In genomic region chr11:105259733-105260132, GRCm38 (mm10) we compare ENCODE assay signal across 26 mouse cellular contexts. TPM values are rescaled to one million over a fixed set of nuclear protein-coding genes. Genes with fewer than 3 reads are reported as not detected.
A peak's percentile ranks its signal among the peaks of the same experiment; 100 is the strongest.
DNase-seq lines count a peak whose midpoint lies in the region; ATAC-seq and TF ChIP-seq lines count a peak whose summit lies in the region.
"Had no signal": no experiment of that assay in that cellular context is flagged by ENCODE, and none has a peak within 500 bp of the region (broad histone marks: within the 10 kb centered on the region; RNA-seq: fewer than 3 reads in every experiment).

No protein-coding gene starts in this region.

- H3K4me1 ChIP-seq in heart, embryonic 11.5 days (ENCODE audit: control insufficient read depth, insufficient read depth, low read length): no peaks in the 10 kb centered on the region
- H3K4me1 ChIP-seq in heart, postnatal 0 days (ENCODE audit: control insufficient read depth, insufficient read depth): no peaks in the 10 kb centered on the region
- H3K4me1 ChIP-seq in lung, embryonic 14.5 days (ENCODE audit: insufficient read depth): no peaks in the 10 kb centered on the region
- H3K4me1 ChIP-seq in embryonic fibroblast, embryonic 13.5 days (ENCODE audit: control insufficient read depth, insufficient read depth, low read length): peaks cover 14% of the 10 kb centered on the region
- H3K4me1 ChIP-seq: embryonic facial prominence, embryonic 10.5 days; hindbrain, embryonic 12.5 days had no signal

- no peak for TF ChIP-seq POLR2A in embryonic fibroblast, embryonic 13.5 days (IDR thresholded peaks at IDR 0.05; ENCODE audit: low read depth, low read length)

- no peak overlapping the region for H3K4me3 ChIP-seq in heart, embryonic 11.5 days (ENCODE audit: low read depth, low read length)
- no peak overlapping the region for H3K4me3 ChIP-seq in heart, postnatal 0 days (ENCODE audit: low read depth, low read length)
- no peak overlapping the region for H3K4me3 ChIP-seq in lung, embryonic 14.5 days (ENCODE audit: low read depth, low read length)
- H3K4me3 ChIP-seq in embryonic fibroblast, embryonic 13.5 days (ENCODE audit: insufficient read depth, low read length): no peak overlapping the region
- H3K4me3 ChIP-seq: embryonic facial prominence, embryonic 10.5 days; erythroblast, embryonic 14.5 days; forebrain, embryonic 10.5 days; gastrocnemius, adult 2 months; hindbrain, embryonic 12.5 days had no signal

- ATAC-seq in heart, embryonic 11.5 days (replicated peaks; ENCODE audit: insufficient number of reproducible peaks, low FRiP score, low TSS enrichment): no peak
- no peak for ATAC-seq in heart, postnatal 0 days (ENCODE audit: insufficient read depth, low read depth)
- ATAC-seq in lung, embryonic 14.5 days (ENCODE audit: insufficient read depth): no peak
- ATAC-seq: CD4-positive, CD25-positive, alpha-beta regulatory T cell, adult 4 months; forebrain, embryonic 14.5 days; hindbrain, embryonic 16.5 days; inflammation-experienced regulatory T-cells, adult 6 months had no signal

- H3K9ac ChIP-seq in heart, embryonic 11.5 days (ENCODE audit: low read depth, low read length): no peak overlapping the region
- no peak overlapping the region for H3K9ac ChIP-seq in heart, postnatal 0 days (replicated peaks; ENCODE audit: low read depth, low read length)
- H3K9ac ChIP-seq in lung, embryonic 14.5 days: no peak overlapping the region
- H3K9ac ChIP-seq: hindbrain, embryonic 12.5 days had no signal

- H3K27me3 ChIP-seq in heart, embryonic 11.5 days (ENCODE audit: control insufficient read depth, insufficient read depth, low read length): no peaks in the 10 kb centered on the region
- no peaks in the 10 kb centered on the region for H3K27me3 ChIP-seq in heart, postnatal 0 days (ENCODE audit: control insufficient read depth, insufficient read depth, low read length)
- H3K27me3 ChIP-seq in lung, embryonic 14.5 days (ENCODE audit: insufficient read depth, low read length): no peaks in the 10 kb centered on the region
- H3K27me3 ChIP-seq: hindbrain, embryonic 12.5 days had no signal

- H3K27ac ChIP-seq in heart, embryonic 11.5 days (ENCODE audit: low read depth, low read length): no peak overlapping the region
- H3K27ac ChIP-seq in heart, postnatal 0 days (ENCODE audit: low read depth): 0 out of 2 replicates have a peak overlapping the region, but pooled peaks have one; percentile 43
- H3K27ac ChIP-seq in lung, embryonic 14.5 days (ENCODE audit: low read depth): no peak overlapping the region; the same call in 1 of the 2 replicates
- peak overlapping the region; percentile 32; the same call in 1 of the 2 replicates for H3K27ac ChIP-seq in embryonic fibroblast, embryonic 13.5 days (ENCODE audit: insufficient read depth, low read length)
- H3K27ac ChIP-seq: embryonic facial prominence, embryonic 10.5 days; forebrain, embryonic 10.5 days; gastrocnemius, adult 2 months; hindbrain, embryonic 12.5 days had no signal

- no peak for TF ChIP-seq CTCF in heart, postnatal 0 days (IDR thresholded peaks at IDR 0.05; ENCODE audit: low read depth)
- TF ChIP-seq CTCF in lung, embryonic 14.5 days (IDR thresholded peaks at IDR 0.05; ENCODE audit: low read depth): no peak
- TF ChIP-seq CTCF in embryonic fibroblast, embryonic 13.5 days (IDR thresholded peaks at IDR 0.05; ENCODE audit: borderline replicate concordance, insufficient read depth, low read length): no peak

- WGBS in heart, embryonic 11.5 days (ENCODE audit: insufficient replicate concordance): 57% methylated on average over 3 of the region's 3 CpGs
- WGBS in heart, postnatal 0 days: 56% methylated on average over 3 of the region's 3 CpGs
- 45% methylated on average over 3 of the region's 3 CpGs for WGBS in lung, embryonic 14.5 days

- peak; percentile 89 for DNase-seq in heart, adult 11 months
- DNase-seq in heart, postnatal 0 days (ENCODE audit: low spot score): no peak
- DNase-seq in heart, adult 18-20 months: no peak
- DNase-seq in lung, embryonic 14.5 days: peak; percentile 16
- no peak for DNase-seq in lung, postnatal 25 days (ENCODE audit: low spot score)
- DNase-seq: adrenal gland, adult 8-10 months; adrenal gland, postnatal 36 days; B cell, adult 2 months; cerebellum, adult 2 months; cerebellum, postnatal 10 days; gastrocnemius, adult 2 months; gastrocnemius, postnatal 25 days; heart, postnatal 10 days; heart, postnatal 4 days had no signal

- no peak overlapping the region for H3K4me2 ChIP-seq in heart, embryonic 11.5 days
- H3K4me2 ChIP-seq in heart, postnatal 0 days (ENCODE audit: low read depth, low read length): no peak overlapping the region
- no peak overlapping the region for H3K4me2 ChIP-seq in lung, embryonic 14.5 days
- H3K4me2 ChIP-seq: hindbrain, embryonic 12.5 days had no signal

- H3K36me3 ChIP-seq in heart, embryonic 11.5 days (ENCODE audit: control insufficient read depth, insufficient read depth, low read length): peaks cover 21% of the 10 kb centered on the region
- H3K36me3 ChIP-seq in heart, postnatal 0 days (replicated peaks; ENCODE audit: control insufficient read depth, insufficient read depth, low read length): peaks cover 70% of the 10 kb centered on the region
- H3K36me3 ChIP-seq in lung, embryonic 14.5 days (ENCODE audit: insufficient read depth): peaks cover 77% of the 10 kb centered on the region

- no peak for TF ChIP-seq EP300 in heart, postnatal 0 days (IDR thresholded peaks at IDR 0.05; ENCODE audit: low read depth)

- H3K9me3 ChIP-seq in heart, embryonic 11.5 days (replicated peaks; ENCODE audit: control insufficient read depth, low read length): no peaks in the 10 kb centered on the region
- no peaks in the 10 kb centered on the region for H3K9me3 ChIP-seq in heart, postnatal 0 days (replicated peaks; ENCODE audit: control insufficient read depth, low read length)
- H3K9me3 ChIP-seq in lung, embryonic 14.5 days (ENCODE audit: low read depth, low read length): no peaks in the 10 kb centered on the region
- H3K9me3 ChIP-seq: embryonic facial prominence, embryonic 10.5 days; forebrain, embryonic 10.5 days; G1E; hindbrain, embryonic 12.5 days had no signal

RNA-seq across cellular contexts. Expression of gene Mrc2, which starts 32.7 kb away (rescaled TPM):
- 5.1 and 6.7 TPM in 2 replicates for polyA plus RNA-seq in heart, embryonic 11.5 days (2014; fragmentation: Nextera tagmentation; extraction: Ambion mirVana)
- total RNA-seq in heart, postnatal 0 days (2014; rRNA removed; ENCODE audit: low replicate concordance): 22.6 and 32.2 TPM in 2 replicates
- 3.0 and 3.1 TPM in 2 replicates for polyA plus RNA-seq in heart, postnatal 0 days (2015; fragmentation: Nextera tagmentation; extraction: Ambion mirVana)
- 10 to 100 TPM; 10.8 to 11.7 TPM for total RNA-seq in heart, adult 18-20 months (2021)
- polyA plus RNA-seq in lung, embryonic 14.5 days (2014; fragmentation: Nextera tagmentation; extraction: Ambion mirVana): 16.6 and 20.0 TPM in 2 replicates
- 144 and 150 TPM in 2 replicates for polyA plus RNA-seq in embryonic fibroblast, embryonic 13.5 days (2011; ENCODE audit: insufficient read length, low read depth, missing spikeins)
- total RNA-seq: granulocyte monocyte progenitor cell, adult 5-6 weeks had no signal
- polyA plus RNA-seq: CD4-positive, CD25-positive, alpha-beta regulatory T cell, adult 4 months; G1E; inflammation-experienced regulatory T-cells, adult 6 months had no signal

Comparison
In these comparisons a context has a peak if more than half of its experiments do, and no peak if none do; other contexts are left out.
1. DNase-seq: peak in heart, adult 11 months (single experiment) and lung, embryonic 14.5 days (single experiment); none in heart, postnatal 0 days (single experiment), heart, adult 18-20 months (0 of 2) and lung, postnatal 25 days (single experiment).
2. H3K27ac ChIP-seq: peak in heart, postnatal 0 days (single experiment) and embryonic fibroblast, embryonic 13.5 days (single experiment); none in heart, embryonic 11.5 days (single experiment) and lung, embryonic 14.5 days (single experiment).